Mouse (Mus musculus): Measurements from ENCODE around the gene Gmppa. TPM values are rescaled to one million over a fixed set of nuclear protein-coding genes. Genes with fewer than 3 reads are reported as not detected.

The Gmppa gene
- polyA plus RNA-seq, 1 experiment = not detected

DNA sequence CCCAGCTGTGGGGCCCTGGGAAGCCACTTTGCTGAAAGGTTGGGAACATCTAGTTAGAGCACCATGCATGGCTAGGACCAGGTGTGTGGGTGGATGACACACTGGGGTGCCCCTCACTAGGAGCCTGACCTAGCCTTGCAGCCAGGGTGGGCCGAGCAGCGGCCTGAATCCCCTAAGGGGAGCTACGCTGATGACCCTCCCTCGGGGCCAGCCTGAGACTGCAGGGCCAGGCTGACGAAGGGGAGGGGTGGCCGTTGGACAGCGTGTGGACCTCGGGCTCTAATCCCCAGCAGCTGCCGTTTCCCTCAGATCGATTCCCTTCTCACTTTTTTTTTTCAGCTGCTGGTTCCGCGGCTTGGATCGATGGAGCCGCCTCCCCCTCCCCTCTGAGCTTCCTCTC, 13.2 kb downstream of the Gmppa start:
- peaks cover 90% of the 10 kb centered on the region for H3K4me1 ChIP-seq (ENCODE audit: control insufficient read depth, insufficient read depth, low read length)
- peak overlapping the region; percentile 1; the same call in 1 of the 2 replicates for H3K4me3 ChIP-seq (ENCODE audit: insufficient read depth, low read depth, low read length)
- H3K27ac ChIP-seq (ENCODE audit: insufficient read depth, low read depth, low read length) = no peak overlapping the region
- 13% methylated on average over 14 of the region's 14 CpGs for WGBS
- TF ChIP-seq CTCF (IDR thresholded peaks at IDR 0.05; ENCODE audit: insufficient read depth, low read depth, low read length) (no peak), POLR2A (IDR thresholded peaks at IDR 0.05; ENCODE audit: insufficient read depth, low read depth, low read length) (no peak)

DNA sequence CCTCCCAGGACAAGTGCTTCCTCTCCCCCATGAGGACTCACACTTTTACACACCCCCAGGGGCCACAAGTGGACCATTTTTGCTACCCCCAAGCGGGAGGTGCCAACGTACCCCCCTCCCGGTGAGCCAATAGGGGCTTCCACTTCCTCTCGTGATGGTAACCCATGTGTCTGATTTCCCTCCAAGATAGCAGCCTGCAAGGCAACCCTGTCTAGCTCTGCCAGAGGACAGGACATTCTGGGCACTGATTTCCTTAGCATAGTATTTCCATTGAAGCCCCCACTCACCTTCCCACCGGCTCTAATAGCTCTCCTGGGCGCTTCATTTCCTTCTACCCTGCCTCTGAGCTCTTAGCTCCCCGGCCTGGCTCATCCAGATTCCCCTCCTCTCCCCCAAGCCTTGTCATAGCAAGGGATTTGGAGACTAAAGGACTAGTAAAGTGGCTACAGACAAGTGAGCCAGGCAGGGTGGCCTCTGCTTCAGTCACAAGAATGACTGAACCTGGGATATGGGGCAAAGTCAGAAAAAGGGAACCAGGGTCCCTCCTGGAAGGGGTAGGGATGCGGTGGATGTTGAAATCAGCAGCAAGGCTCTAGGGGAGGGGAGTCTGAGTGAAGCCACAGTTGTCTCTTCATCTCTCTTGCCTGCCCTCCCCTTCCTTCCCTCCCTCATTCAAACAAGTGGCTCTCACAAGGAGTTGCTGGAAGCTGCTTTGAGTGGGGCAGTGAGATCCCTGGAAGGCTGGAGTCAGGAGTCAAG, 13.8 kb downstream of the Gmppa start:
- no peak overlapping the region for H3K27ac ChIP-seq (ENCODE audit: insufficient read depth, low read depth, low read length)
- 30% methylated on average over 8 of the region's 8 CpGs for WGBS
- TF ChIP-seq POLR2A (IDR thresholded peaks at IDR 0.05; ENCODE audit: insufficient read depth, low read depth, low read length) = no peak
- no peak for TF ChIP-seq CTCF (IDR thresholded peaks at IDR 0.05; ENCODE audit: insufficient read depth, low read depth, low read length)
- peak overlapping the region; percentile 36 for H3K4me3 ChIP-seq (ENCODE audit: insufficient read depth, low read depth, low read length)
- peaks cover 89% of the 10 kb centered on the region for H3K4me1 ChIP-seq (ENCODE audit: control insufficient read depth, insufficient read depth, low read length)

DNA sequence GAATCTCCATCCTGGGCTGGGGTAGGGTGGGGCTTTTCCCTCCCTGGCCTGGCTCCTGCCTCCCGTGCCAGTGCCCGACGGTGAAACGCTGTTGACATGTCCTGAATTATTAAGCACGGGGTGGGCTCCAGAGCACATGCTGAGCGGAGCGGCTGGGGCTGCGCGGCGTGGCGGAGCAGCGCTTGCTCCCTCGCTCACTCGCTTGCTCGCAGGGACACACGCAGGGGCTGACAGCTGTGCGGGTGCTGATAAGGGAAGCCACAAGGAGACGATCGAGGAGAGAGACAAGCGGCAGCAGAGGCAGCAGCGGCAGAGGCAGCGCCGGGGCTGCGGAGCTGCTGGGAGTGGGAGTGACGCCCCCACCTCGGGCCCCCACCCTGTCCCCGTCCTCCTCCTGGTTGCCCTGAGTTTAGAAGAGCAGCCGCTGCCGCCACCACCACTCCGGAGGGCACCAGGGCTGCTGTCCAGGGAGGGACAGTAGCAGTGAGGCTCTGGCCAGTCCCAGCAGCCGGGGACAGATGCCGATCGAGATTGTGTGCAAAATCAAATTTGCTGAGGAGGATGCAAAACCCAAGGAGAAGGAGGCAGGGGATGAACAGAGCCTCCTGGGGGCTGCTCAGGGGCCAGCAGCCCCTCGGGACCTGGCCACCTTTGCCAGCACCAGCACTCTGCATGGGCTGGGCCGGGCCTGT, 14.7 kb downstream of the Gmppa start, which contains the start of gene Asic4:
Asic4 (plus strand) TSS at position 123 of the 692 bp plus-strand sequence.
- peak within 1 kb of the TSS; percentile 36 for H3K4me3 ChIP-seq (ENCODE audit: insufficient read depth, low read depth, low read length)
- TF ChIP-seq CTCF (IDR thresholded peaks at IDR 0.05; ENCODE audit: insufficient read depth, low read depth, low read length) = no peak
- TF ChIP-seq POLR2A (IDR thresholded peaks at IDR 0.05; ENCODE audit: insufficient read depth, low read depth, low read length) = no peak
- no peak within 1 kb of the TSS; the same call in 1 of the 2 replicates for H3K27ac ChIP-seq (ENCODE audit: insufficient read depth, low read depth, low read length)
- H3K4me1 ChIP-seq (ENCODE audit: control insufficient read depth, insufficient read depth, low read length) = peaks cover 84% of the 10 kb centered on the region
- 6% methylated on average over 35 of the region's 35 CpGs for WGBS

DNA sequence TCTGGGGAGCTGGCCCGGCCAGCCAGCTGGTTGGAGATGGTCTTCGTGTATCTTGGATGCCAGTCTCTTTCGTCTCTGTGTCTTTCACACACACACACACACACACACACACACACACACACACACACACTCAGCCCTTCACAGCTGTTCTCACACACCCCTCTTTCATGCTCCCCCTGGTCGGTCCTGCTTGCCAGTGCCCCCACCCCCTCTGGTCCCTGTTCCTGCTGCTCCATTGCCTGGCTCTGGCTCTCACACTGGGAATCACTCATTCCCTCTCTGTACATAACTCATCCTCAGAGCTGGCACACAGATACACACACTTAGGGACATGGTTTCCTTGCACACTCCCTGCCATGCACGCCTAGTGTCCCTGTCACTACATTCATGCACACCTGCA, 16.2 kb downstream of the Gmppa start:
- Histone ChIP-seq H3K4me1 (ENCODE audit: control insufficient read depth, insufficient read depth, low read length) (peaks cover 84% of the 10 kb centered on the region), H3K27ac (ENCODE audit: insufficient read depth, low read depth, low read length) (0 out of 2 replicates have a peak overlapping the region, but pooled peaks have one; percentile 19), H3K4me3 (ENCODE audit: insufficient read depth, low read depth, low read length) (peak overlapping the region; percentile 36)
- no peak for TF ChIP-seq POLR2A (IDR thresholded peaks at IDR 0.05; ENCODE audit: insufficient read depth, low read depth, low read length)
- TF ChIP-seq CTCF (IDR thresholded peaks at IDR 0.05; ENCODE audit: insufficient read depth, low read depth, low read length) = no peak
- 46% methylated on average over 5 of the region's 5 CpGs for WGBS

DNA sequence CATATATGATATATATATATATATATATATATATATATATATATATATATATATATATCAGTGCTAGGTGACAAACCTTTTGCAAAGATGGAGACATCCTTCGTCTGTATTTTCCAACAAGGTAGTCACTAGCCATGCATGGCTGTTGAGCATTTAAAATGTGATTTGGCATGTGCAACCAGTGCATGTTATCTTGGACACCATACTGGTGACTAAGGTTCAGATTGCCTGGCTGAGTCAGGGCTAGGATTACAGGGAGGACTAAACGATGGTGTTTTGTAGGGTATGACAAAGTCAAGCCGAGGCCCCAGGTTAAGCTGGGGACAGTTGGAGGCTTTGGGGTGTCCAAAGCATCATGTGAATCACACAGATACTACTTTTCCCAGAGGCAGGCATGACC, 19.7 kb downstream of the Gmppa start:
- WGBS = 75% methylated on average over 3 of the region's 3 CpGs
- TF ChIP-seq POLR2A (IDR thresholded peaks at IDR 0.05; ENCODE audit: insufficient read depth, low read depth, low read length) = no peak
- no peak for TF ChIP-seq CTCF (IDR thresholded peaks at IDR 0.05; ENCODE audit: insufficient read depth, low read depth, low read length)

DNA sequence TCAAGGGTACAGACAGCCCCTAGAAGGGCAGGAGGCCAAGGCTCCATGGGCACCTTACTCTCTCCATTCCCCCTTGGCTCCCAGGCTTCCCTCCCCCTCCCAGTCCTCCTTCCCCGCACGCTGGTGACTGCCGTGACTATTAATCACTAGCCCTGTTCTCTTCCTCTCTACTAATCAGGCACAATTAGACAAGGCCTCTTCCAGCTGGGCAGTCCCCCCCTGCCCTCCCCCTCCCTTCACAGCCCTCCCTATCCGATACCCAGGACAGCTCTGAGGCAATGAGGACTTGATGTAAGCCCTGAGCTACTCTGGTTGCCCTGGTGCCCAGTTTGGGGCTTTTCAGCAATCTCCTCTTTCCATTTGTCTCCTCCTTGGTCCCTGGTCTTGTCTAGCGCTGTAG, 20.2 kb downstream of the Gmppa start:
- Histone ChIP-seq H3K4me3 (ENCODE audit: insufficient read depth, low read depth, low read length) (no peak overlapping the region), H3K27ac (ENCODE audit: insufficient read depth, low read depth, low read length) (0 out of 2 replicates have a peak overlapping the region, but pooled peaks have one; percentile 12), H3K4me1 (ENCODE audit: control insufficient read depth, insufficient read depth, low read length) (peaks cover 73% of the 10 kb centered on the region)
- 15% methylated on average over 5 of the region's 5 CpGs for WGBS
- TF ChIP-seq CTCF (IDR thresholded peaks at IDR 0.05; ENCODE audit: insufficient read depth, low read depth, low read length) (no peak), POLR2A (IDR thresholded peaks at IDR 0.05; ENCODE audit: insufficient read depth, low read depth, low read length) (no peak)

More for the DNA sequence above, 19.7 kb downstream of the Gmppa start:
- Histone ChIP-seq H3K27ac (ENCODE audit: insufficient read depth, low read depth, low read length) (0 out of 2 replicates have a peak overlapping the region, but pooled peaks have one; percentile 12), H3K4me1 (ENCODE audit: control insufficient read depth, insufficient read depth, low read length) (peaks cover 77% of the 10 kb centered on the region), H3K4me3 (ENCODE audit: insufficient read depth, low read depth, low read length) (no peak overlapping the region)

DNA sequence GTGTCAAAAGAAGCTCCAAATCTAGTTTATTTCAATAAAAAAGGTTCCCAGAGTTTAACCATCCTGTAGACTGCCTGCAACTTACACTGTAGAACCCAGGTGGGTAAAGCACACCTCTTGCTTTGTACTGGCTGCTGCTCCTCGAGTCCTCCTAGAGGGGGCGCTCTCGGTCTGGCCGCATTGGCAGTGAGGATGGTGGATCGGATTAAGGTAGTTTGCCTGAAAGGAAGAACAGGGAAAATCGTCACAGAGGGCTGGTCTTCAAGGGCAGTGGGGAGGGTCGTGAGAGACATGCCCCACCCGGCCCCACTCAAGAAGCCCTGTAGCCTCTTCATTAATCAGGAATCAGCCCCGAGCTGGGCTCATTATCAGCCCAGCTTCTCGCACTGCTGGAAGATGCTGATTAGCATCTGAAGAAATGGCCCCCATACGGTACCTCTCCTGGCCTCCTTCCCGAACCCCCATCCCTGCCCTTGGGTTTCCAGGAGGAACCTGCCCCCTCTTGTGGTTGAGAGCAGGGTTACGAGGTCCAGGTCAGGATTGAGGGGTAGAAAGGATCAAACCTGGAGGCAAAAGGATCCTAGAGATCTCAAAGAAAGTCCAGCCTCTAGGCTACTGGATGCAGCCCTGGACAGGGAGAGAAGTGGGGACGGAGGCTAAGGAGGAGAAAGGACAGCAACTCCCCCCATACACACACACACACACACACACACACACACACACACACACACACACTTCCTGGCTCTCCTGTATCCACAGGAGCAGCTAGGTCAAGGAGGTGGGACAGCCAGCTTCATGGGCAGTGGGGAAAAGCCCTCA, 21.2 kb downstream of the Gmppa start:
- peak; percentile 49; the same call in 1 of the 2 replicates for TF ChIP-seq CTCF (IDR thresholded peaks at IDR 0.05; ENCODE audit: insufficient read depth, low read depth, low read length)
- TF ChIP-seq POLR2A (IDR thresholded peaks at IDR 0.05; ENCODE audit: insufficient read depth, low read depth, low read length) = no peak
- H3K4me1 ChIP-seq (ENCODE audit: control insufficient read depth, insufficient read depth, low read length) = peaks cover 64% of the 10 kb centered on the region
- H3K27ac ChIP-seq (ENCODE audit: insufficient read depth, low read depth, low read length) = peak overlapping the region; percentile 41
- H3K4me3 ChIP-seq (ENCODE audit: insufficient read depth, low read depth, low read length) = no peak overlapping the region
- 27% methylated on average over 14 of the region's 14 CpGs for WGBS

DNA sequence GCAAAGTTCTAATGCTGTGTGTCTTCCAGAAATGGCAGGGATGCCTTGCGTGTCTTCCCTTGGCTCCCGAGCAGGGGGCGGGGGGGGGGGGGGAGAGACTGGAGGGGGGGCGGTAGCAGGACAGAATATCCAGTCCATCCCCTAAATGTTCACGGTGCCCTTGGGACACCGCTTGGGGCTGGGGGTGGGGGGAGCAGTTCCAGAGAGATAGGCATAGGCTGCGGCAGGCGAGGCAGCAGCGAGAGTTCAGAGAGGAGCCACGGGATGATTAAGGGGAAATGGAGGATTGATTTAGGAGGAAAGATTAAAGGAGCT, 21.9 kb downstream of the Gmppa start:
- Histone ChIP-seq H3K27ac (ENCODE audit: insufficient read depth, low read depth, low read length) (no peak overlapping the region), H3K4me3 (ENCODE audit: insufficient read depth, low read depth, low read length) (no peak overlapping the region), H3K4me1 (ENCODE audit: control insufficient read depth, insufficient read depth, low read length) (peaks cover 57% of the 10 kb centered on the region)
- no peak for TF ChIP-seq POLR2A (IDR thresholded peaks at IDR 0.05; ENCODE audit: insufficient read depth, low read depth, low read length)
- no peak for TF ChIP-seq CTCF (IDR thresholded peaks at IDR 0.05; ENCODE audit: insufficient read depth, low read depth, low read length)
- 13% methylated on average over 10 of the region's 10 CpGs for WGBS
